Mouse (Mus musculus) heart, postnatal 0 days (tissue): ENCODE data around the gene Phf13. TPM values are rescaled to one million over a fixed set of nuclear protein-coding genes. Genes with fewer than 3 reads are reported as not detected.

Experiments used
- ATAC-seq: fragments of 200-750 bp; cut with Nextera tagmentation; 2 replicates; pipeline ENCODE4 v1.8.0; 2017; ENCODE audit warnings: low read depth, moderate number of reproducible peaks, moderate library complexity; ENCODE audit not compliant: insufficient read depth
- DNase-seq: peaks from one replicate; pipeline ENCODE4 v3.0.0-alpha.2; 2016; ENCODE audit warnings: low spot score
- H3K27ac ChIP-seq: fragments of 300-500 bp; sonication (generic); 2 replicates; pipeline ENCODE4 v1.5.1; 2014; ENCODE audit warnings: low read depth, mild to moderate bottlenecking
- H3K27me3 ChIP-seq: fragments of 300-500 bp; sonication (generic); 2 replicates; pipeline ENCODE4 v1.6.1; 2014; ENCODE audit warnings: low read length, mixed read lengths; ENCODE audit not compliant: control insufficient read depth, insufficient read depth
- H3K36me3 ChIP-seq: fragments of 300-500 bp; sonication (generic); replicated peaks from 2 replicates; pipeline ENCODE4 v1.6.1; 2014; ENCODE audit warnings: low read length, mixed read lengths; ENCODE audit not compliant: control insufficient read depth, insufficient read depth
- H3K4me1 ChIP-seq: fragments of 300-500 bp; sonication (generic); 2 replicates; pipeline ENCODE4 v1.6.1; 2014; ENCODE audit warnings: antibody characterized with exemption; ENCODE audit not compliant: control insufficient read depth, insufficient read depth
- H3K4me2 ChIP-seq: fragments of 300-500 bp; sonication (generic); 2 replicates; pipeline ENCODE4 v1.6.1; 2014; ENCODE audit warnings: low read depth, mild to moderate bottlenecking, low read length, moderate library complexity
- H3K4me3 ChIP-seq: fragments of 300-500 bp; sonication (generic); 2 replicates; pipeline ENCODE4 v1.5.1; 2014; ENCODE audit warnings: low read depth, low read length
- H3K9ac ChIP-seq: fragments of 300-500 bp; sonication (generic); replicated peaks from 2 replicates; pipeline ENCODE4 v1.6.1; 2014; ENCODE audit warnings: low read depth, low read length, mixed read lengths
- H3K9me3 ChIP-seq: fragments of 300-500 bp; sonication (generic); replicated peaks from 2 replicates; pipeline ENCODE4 v1.6.1; 2016; ENCODE audit warnings: low read length; ENCODE audit not compliant: control insufficient read depth
- CTCF ChIP-seq: IDR thresholded peaks from 2 replicates; pipeline ENCODE4 v1.5.1; 2016; ENCODE audit warnings: antibody characterized with exemption, control low read depth, low read depth
- EP300 ChIP-seq: IDR thresholded peaks from 2 replicates; pipeline ENCODE4 v1.6.1; 2016; ENCODE audit warnings: antibody characterized with exemption, low read depth
- WGBS: fragments of 180-500 bp; shearing (Covaris S2); extraction: QIAGEN DNeasy Blood & Tissue Kit; methylation state at CpG from one replicate; pipeline ENCODE4 v1.1.7; 2014; 5-methylcytosine and 5-hydroxymethylcytosine counted together
- polyA plus RNA-seq: library from polyadenylated mRNA; unstranded; fragments of >200 nt; fragmentation: Nextera tagmentation; extraction: Ambion mirVana; gene quantifications from 2 replicates; pipeline ENCODE4 v1.2.1, GENCODE M21; 2015
- total RNA-seq: library from RNA; depleted of rRNA; stranded (reverse); fragments of >200 nt; gene quantifications from 2 replicates; pipeline ENCODE4 v1.2.3, GENCODE M21; 2014; ENCODE audit warnings: low replicate concordance

The Phf13 gene
- total and polyA plus RNA-seq, 2 experiments from 2014 or later: 8.0 to 9.3 TPM

DNA sequence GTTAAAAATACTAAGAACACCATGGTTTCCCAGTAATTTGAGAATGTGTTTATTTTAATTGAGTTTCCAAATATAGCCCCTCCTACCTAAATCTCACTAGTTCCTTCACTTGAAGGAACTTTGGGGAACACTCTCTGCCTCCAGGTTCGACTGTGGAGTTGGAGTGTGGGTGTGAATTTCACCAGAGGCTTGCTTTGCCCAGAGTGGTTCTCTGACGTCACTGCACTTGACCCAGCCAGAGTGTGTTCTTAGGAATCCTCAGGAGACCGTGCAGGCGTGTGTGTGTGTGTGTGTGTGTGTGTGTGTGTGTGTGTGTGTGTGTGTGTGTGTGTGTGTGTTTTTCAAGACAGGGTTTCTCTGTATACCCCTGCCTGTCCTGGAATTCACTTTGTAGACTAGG is 4.8 kb upstream of the Phf13 start:
- ATAC-seq: no peak
- Histone ChIP-seq H3K4me1 (0 out of 2 replicates have a peak, but pooled peaks cover 3% of the 10 kb centered on the region), H3K36me3 (no peaks in the 10 kb centered on the region), H3K27me3 (no peaks in the 10 kb centered on the region), H3K4me2 (no peak overlapping the region), H3K9me3 (no peaks in the 10 kb centered on the region), H3K4me3 (no peak overlapping the region), H3K27ac (no peak overlapping the region), H3K9ac (no peak overlapping the region)
- DNase-seq: no peak
- TF ChIP-seq CTCF (no peak), EP300 (no peak)
- 33% methylated on average over 4 of the region's 4 CpGs for WGBS

DNA sequence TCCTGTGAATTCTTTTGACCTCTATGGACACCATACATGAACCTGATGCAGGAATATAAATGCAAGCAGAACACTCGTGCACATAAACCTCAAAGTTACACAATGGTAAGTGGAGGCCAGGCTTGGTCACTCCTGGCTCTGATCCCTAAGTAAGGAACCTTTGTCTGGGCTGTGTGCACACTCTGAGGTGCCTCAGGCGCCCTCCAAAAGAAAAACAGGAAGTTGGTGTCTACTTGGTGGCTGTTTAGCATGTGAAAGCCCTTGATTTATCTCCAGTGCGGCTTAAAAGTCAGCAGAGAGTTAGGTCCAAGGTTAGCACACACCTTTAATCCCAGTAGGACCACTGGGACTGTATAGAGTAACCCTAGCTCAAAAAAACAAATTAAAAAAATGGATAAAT is 3.4 kb upstream of the Phf13 start:
- no peak overlapping the region for H3K9ac ChIP-seq
- no peak overlapping the region for H3K4me2 ChIP-seq
- no peaks in the 10 kb centered on the region for H3K27me3 ChIP-seq
- peaks cover 5% of the 10 kb centered on the region for H3K4me1 ChIP-seq
- H3K4me3 ChIP-seq: no peak overlapping the region
- WGBS: 57% methylated on average over 3 of the region's 3 CpGs
- TF ChIP-seq CTCF (no peak), EP300 (no peak)
- no peaks in the 10 kb centered on the region for H3K9me3 ChIP-seq
- no peaks in the 10 kb centered on the region for H3K36me3 ChIP-seq
- DNase-seq: no peak
- H3K27ac ChIP-seq: no peak overlapping the region
- ATAC-seq: no peak

DNA sequence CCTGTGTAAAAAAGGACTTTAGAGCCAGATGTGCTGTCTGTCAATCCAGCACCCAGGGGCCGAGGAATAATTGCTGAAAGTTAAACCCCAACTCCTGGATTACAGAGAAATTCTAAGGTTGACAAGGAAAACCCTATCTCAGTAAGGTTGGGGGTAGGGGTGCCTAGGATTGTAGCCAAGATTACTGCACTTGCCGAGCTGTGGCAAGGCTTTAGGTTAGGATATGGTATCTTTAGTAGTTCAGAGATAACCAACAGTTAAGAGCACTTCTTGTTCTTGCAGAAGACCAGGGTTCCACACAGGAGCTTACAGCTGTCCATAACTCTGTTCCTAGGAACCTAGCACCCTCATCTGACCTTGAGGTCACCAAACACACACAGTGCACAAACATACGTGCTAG is 1.6 kb upstream of the Phf13 start:
- DNase-seq (no peak), ATAC-seq (no peak)
- no peaks in the 10 kb centered on the region for H3K9me3 ChIP-seq
- H3K9ac ChIP-seq: no peak overlapping the region
- H3K27ac ChIP-seq: no peak overlapping the region
- no peak overlapping the region for H3K4me3 ChIP-seq
- no peaks in the 10 kb centered on the region for H3K27me3 ChIP-seq
- H3K36me3 ChIP-seq: no peaks in the 10 kb centered on the region
- peak overlapping the region; percentile 99 for H3K4me2 ChIP-seq
- TF ChIP-seq CTCF: no peak
- no peak for TF ChIP-seq EP300
- WGBS: 61% methylated on average over 3 of the region's 3 CpGs
- H3K4me1 ChIP-seq: peaks cover 12% of the 10 kb centered on the region

DNA sequence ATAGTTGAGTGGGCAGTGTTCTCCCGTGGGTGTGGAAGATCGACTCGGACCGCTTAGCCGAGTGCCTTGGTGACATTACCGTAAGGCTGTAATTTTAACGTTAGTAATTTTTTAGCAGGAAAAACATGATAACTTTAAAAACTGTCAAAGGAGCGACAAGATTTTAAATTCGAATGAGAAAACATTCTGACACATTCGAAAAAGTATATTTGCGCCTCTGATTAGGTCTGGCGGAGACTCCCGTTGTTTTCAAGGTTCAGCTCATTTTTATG is 829 bp upstream of the Phf13 start:
- peak overlapping the region; percentile 94 for H3K9ac ChIP-seq
- no peak for ATAC-seq
- no peaks in the 10 kb centered on the region for H3K9me3 ChIP-seq

DNA sequence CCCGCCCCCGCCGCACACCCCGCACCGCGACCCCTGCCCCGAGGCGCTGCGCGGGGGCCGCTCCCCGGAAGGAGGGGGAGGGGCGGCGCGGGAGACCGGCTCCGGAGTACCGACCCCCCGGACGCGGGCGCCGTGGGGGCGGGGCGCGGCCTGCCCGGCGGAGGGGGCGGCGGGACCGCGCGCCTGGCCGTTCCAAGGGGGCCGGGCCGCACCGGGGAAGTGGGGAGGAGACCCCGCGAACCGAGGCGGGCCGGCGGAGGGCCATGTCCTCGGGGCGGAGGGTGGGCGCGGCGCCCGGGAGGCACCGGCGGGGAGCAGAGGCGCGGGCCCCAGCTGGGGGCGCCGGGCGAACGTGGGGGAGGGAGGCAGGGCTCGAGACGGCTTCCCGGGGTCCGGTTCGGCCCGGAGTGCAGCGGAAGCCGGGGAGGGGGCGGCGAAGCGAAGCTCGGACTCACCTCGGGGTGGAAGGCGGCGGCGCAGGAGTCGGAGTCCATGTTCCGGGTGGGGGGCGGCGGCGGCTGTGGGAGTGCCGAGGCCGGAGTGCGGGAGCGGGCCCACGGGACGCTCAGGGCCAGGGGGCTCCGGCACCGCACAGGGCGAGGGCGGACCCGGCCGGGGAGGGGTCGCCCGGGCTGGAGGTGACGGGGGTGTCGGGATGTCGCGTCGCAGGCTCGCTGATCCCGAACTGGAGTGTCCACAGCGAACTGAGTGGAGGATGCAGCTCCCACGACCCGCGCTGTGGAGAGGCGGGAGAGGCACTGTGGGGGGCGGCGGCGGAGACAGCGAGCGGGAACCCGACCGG is 486 bp downstream of the Phf13 start:
- H3K4me3 ChIP-seq: peak overlapping the region; percentile 99
- DNase-seq (no peak), ATAC-seq (peak; percentile 12)
- WGBS: 0% methylated on average over 45 of the region's 111 CpGs
- H3K9me3 ChIP-seq: no peaks in the 10 kb centered on the region
- no peaks in the 10 kb centered on the region for H3K27me3 ChIP-seq
- peaks cover 12% of the 10 kb centered on the region for H3K4me1 ChIP-seq
- TF ChIP-seq CTCF: no peak
- TF ChIP-seq EP300: no peak
- peak overlapping the region; percentile 89 for H3K27ac ChIP-seq
- H3K4me2 ChIP-seq: peak overlapping the region; percentile 99
- H3K9ac ChIP-seq: peak overlapping the region; percentile 94
- H3K36me3 ChIP-seq: peaks cover 18% of the 10 kb centered on the region

More for the DNA sequence above, 829 bp upstream of the Phf13 start:
- WGBS: 2% methylated on average over 13 of the region's 13 CpGs
- TF ChIP-seq CTCF (no peak), EP300 (no peak)
- Histone ChIP-seq H3K27ac (peak overlapping the region; percentile 97), H3K4me2 (peak overlapping the region; percentile 99), H3K36me3 (peaks cover 5% of the 10 kb centered on the region), H3K4me3 (peak overlapping the region; percentile 99), H3K27me3 (no peaks in the 10 kb centered on the region), H3K4me1 (peaks cover 12% of the 10 kb centered on the region)
- DNase-seq: no peak
